Mouse (Mus musculus): ENCODE measurements around the gene Bcr. TPM values are rescaled to one million over a fixed set of nuclear protein-coding genes. Genes with fewer than 3 reads are reported as not detected.

Bcr gene
- total and polyA plus RNA-seq, 2 experiments: 7.5 to 14.7 TPM

DNA sequence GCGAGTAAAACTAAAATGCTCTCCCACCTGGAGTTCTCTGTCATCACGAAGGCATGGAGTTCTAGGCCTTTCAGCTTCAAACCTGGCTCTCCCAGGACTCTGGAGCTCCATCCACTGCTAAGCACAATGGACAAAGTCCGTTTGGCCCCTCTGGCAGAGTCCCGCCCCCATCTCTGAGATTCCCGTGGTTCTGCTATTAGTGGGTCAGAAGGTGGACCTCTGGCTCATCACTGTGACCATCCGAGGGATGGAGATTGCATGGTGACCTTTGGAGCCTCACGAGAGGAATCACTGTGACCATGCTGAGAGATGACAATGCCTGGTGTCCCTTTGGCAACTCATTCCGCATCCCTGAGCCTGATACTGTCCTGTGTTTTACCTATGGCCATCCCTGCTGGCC, 7.5 kb upstream of the Bcr start:
- no peaks in the 10 kb centered on the region for H3K27me3 ChIP-seq (ENCODE audit: control insufficient read depth, insufficient read depth, low read length)
- H3K27ac ChIP-seq (replicated peaks; ENCODE audit: insufficient read depth, low read depth, low read length): peak overlapping the region; percentile 84
- TF ChIP-seq CTCF (IDR thresholded peaks at IDR 0.05; ENCODE audit: low read depth, low read length): no peak
- H3K9ac ChIP-seq (ENCODE audit: low read depth, low read length): peak overlapping the region; percentile 72
- DNase-seq (ENCODE audit: extremely low read depth, low read depth, low spot score): peak; percentile 99
- WGBS: 27% methylated on average over 8 of the region's 8 CpGs
- H3K4me1 ChIP-seq (ENCODE audit: control insufficient read depth, insufficient read depth, low read length): peaks cover 34% of the 10 kb centered on the region
- H3K4me3 ChIP-seq (ENCODE audit: insufficient read depth, low read depth, low read length): peak overlapping the region; percentile 29
- H3K79me2 ChIP-seq (ENCODE audit: control insufficient read depth, insufficient read depth, low read length): peaks cover 7% of the 10 kb centered on the region; the same call in 1 of the 2 replicates
- no peaks in the 10 kb centered on the region for H3K36me3 ChIP-seq (ENCODE audit: control insufficient read depth, insufficient read depth, low read length)

DNA sequence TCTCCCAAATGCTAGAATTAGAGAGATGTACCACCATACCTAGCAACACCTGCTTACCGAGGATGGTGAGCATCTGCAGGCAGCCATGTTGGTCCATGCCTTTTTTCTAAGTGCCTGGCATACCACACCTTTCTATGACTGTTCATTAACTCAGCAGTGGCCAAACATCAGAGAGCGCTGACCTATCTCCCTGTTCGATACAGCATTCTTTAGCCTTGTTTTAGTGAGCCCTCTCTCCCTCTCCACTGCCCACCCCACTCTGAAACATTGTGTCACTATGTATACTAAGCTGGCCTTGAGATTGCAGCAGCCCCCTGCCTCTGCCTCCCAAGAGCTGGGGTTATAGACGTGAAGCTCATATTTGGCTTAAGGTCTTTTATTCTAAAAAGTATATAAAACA, 6.7 kb upstream of the Bcr start:
- Histone ChIP-seq H3K36me3 (ENCODE audit: control insufficient read depth, insufficient read depth, low read length) (no peaks in the 10 kb centered on the region), H3K79me2 (ENCODE audit: control insufficient read depth, insufficient read depth, low read length) (peaks cover 7% of the 10 kb centered on the region; the same call in 1 of the 2 replicates), H3K9ac (ENCODE audit: low read depth, low read length) (peak overlapping the region; percentile 40), H3K27me3 (ENCODE audit: control insufficient read depth, insufficient read depth, low read length) (no peaks in the 10 kb centered on the region), H3K4me3 (ENCODE audit: insufficient read depth, low read depth, low read length) (no peak overlapping the region), H3K27ac (replicated peaks; ENCODE audit: insufficient read depth, low read depth, low read length) (peak overlapping the region; percentile 84), H3K4me1 (ENCODE audit: control insufficient read depth, insufficient read depth, low read length) (peaks cover 34% of the 10 kb centered on the region)
- 18% methylated on average over 4 of the region's 4 CpGs for WGBS
- TF ChIP-seq POLR2A (IDR thresholded peaks at IDR 0.05; ENCODE audit: extremely low read depth, insufficient read depth, low read length) (no peak), CTCF (IDR thresholded peaks at IDR 0.05; ENCODE audit: low read depth, low read length) (no peak)
- DNase-seq (ENCODE audit: extremely low read depth, low read depth, low spot score): peak; percentile 91

DNA sequence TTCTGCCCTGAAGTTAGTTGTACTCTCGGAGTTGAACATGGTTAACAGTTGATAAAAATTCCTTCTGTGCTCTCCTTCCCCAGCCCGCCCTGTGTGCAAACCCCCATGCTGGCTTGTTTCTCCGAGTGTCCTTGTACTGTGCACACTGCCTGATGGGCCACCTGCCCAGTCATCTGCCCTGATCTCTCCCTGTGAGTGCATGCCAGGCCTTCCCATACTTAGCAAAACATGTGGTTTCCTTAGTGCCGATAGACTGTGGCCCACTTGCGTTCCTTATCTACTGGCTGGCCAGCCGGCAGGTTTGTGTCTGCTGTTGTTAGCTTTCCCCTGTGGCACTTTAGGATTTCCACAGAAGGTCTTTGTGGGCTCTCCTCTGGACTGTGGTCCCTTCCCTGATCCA, 6.3 kb upstream of the Bcr start:
- Histone ChIP-seq H3K79me2 (ENCODE audit: control insufficient read depth, insufficient read depth, low read length) (peaks cover 7% of the 10 kb centered on the region; the same call in 1 of the 2 replicates), H3K9ac (ENCODE audit: low read depth, low read length) (0 out of 2 replicates have a peak overlapping the region, but pooled peaks have one; percentile 7), H3K36me3 (ENCODE audit: control insufficient read depth, insufficient read depth, low read length) (no peaks in the 10 kb centered on the region), H3K4me1 (ENCODE audit: control insufficient read depth, insufficient read depth, low read length) (peaks cover 36% of the 10 kb centered on the region), H3K27ac (replicated peaks; ENCODE audit: insufficient read depth, low read depth, low read length) (peak overlapping the region; percentile 84), H3K27me3 (ENCODE audit: control insufficient read depth, insufficient read depth, low read length) (no peaks in the 10 kb centered on the region), H3K4me3 (ENCODE audit: insufficient read depth, low read depth, low read length) (no peak overlapping the region)
- TF ChIP-seq POLR2A (IDR thresholded peaks at IDR 0.05; ENCODE audit: extremely low read depth, insufficient read depth, low read length): no peak
- no peak for TF ChIP-seq CTCF (IDR thresholded peaks at IDR 0.05; ENCODE audit: low read depth, low read length)
- 10% methylated on average over 6 of the region's 6 CpGs for WGBS
- DNase-seq (ENCODE audit: extremely low read depth, low read depth, low spot score): peak; percentile 94

DNA sequence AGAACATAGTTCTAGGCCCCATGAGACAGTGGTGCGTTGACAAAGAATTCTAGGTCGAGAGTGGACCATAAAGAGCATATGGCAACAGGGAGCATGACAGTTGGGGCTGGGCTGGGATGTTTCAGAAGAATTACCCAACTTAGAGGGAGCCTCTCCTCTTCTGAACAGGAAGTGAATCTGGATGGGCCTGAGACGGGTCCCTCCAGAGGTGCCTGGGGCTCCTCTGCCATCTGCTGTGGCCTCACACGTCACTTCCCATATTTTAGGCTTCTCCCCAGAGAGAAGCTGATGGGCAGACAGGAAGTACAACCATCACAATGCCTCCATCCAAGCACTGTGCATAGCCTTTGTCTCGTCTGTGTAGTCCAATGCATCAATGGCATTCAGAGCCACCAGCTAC, 4.7 kb upstream of the Bcr start:
- 86% methylated on average over 5 of the region's 5 CpGs for WGBS
- peaks cover 7% of the 10 kb centered on the region; the same call in 1 of the 2 replicates for H3K79me2 ChIP-seq (ENCODE audit: control insufficient read depth, insufficient read depth, low read length)
- no peaks in the 10 kb centered on the region for H3K36me3 ChIP-seq (ENCODE audit: control insufficient read depth, insufficient read depth, low read length)
- peaks cover 40% of the 10 kb centered on the region for H3K4me1 ChIP-seq (ENCODE audit: control insufficient read depth, insufficient read depth, low read length)
- H3K4me3 ChIP-seq (ENCODE audit: insufficient read depth, low read depth, low read length): no peak overlapping the region
- peak overlapping the region; percentile 55 for H3K27ac ChIP-seq (replicated peaks; ENCODE audit: insufficient read depth, low read depth, low read length)
- no peaks in the 10 kb centered on the region for H3K27me3 ChIP-seq (ENCODE audit: control insufficient read depth, insufficient read depth, low read length)
- no peak for DNase-seq (ENCODE audit: extremely low read depth, low read depth, low spot score)
- TF ChIP-seq CTCF (IDR thresholded peaks at IDR 0.05; ENCODE audit: low read depth, low read length) (no peak), POLR2A (IDR thresholded peaks at IDR 0.05; ENCODE audit: extremely low read depth, insufficient read depth, low read length) (no peak)
- H3K9ac ChIP-seq (ENCODE audit: low read depth, low read length): no peak overlapping the region

DNA sequence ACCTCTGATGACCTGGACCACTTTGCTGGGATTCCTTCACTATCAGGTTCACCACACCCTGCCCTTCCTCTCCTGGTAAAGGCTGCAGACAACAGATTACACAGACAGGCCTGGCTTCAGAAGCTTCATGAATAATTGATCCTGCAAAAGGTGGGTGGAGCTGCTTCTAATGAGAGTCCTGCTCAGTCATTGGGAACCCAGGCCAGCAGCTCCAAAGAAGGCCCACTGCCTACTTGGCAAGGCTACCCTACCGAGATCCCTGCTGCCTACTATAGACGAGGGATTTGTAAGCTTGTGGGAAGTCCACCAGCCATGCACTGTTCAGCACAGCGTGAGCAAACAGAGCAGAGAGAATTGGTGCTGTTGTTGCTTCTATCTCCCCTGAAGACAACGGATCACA, 4.1 kb upstream of the Bcr start:
- TF ChIP-seq CTCF (IDR thresholded peaks at IDR 0.05; ENCODE audit: low read depth, low read length) (no peak), POLR2A (IDR thresholded peaks at IDR 0.05; ENCODE audit: extremely low read depth, insufficient read depth, low read length) (no peak)
- peak overlapping the region; percentile 55 for H3K27ac ChIP-seq (replicated peaks; ENCODE audit: insufficient read depth, low read depth, low read length)
- no peaks in the 10 kb centered on the region for H3K27me3 ChIP-seq (ENCODE audit: control insufficient read depth, insufficient read depth, low read length)
- H3K4me1 ChIP-seq (ENCODE audit: control insufficient read depth, insufficient read depth, low read length): peaks cover 35% of the 10 kb centered on the region
- peak; percentile 88 for DNase-seq (ENCODE audit: extremely low read depth, low read depth, low spot score)
- no peaks in the 10 kb centered on the region for H3K36me3 ChIP-seq (ENCODE audit: control insufficient read depth, insufficient read depth, low read length)
- no peak overlapping the region for H3K9ac ChIP-seq (ENCODE audit: low read depth, low read length)
- no peak overlapping the region for H3K4me3 ChIP-seq (ENCODE audit: insufficient read depth, low read depth, low read length)
- WGBS: 17% methylated on average over 4 of the region's 4 CpGs
- peaks cover 13% of the 10 kb centered on the region; the same call in 1 of the 2 replicates for H3K79me2 ChIP-seq (ENCODE audit: control insufficient read depth, insufficient read depth, low read length)

DNA sequence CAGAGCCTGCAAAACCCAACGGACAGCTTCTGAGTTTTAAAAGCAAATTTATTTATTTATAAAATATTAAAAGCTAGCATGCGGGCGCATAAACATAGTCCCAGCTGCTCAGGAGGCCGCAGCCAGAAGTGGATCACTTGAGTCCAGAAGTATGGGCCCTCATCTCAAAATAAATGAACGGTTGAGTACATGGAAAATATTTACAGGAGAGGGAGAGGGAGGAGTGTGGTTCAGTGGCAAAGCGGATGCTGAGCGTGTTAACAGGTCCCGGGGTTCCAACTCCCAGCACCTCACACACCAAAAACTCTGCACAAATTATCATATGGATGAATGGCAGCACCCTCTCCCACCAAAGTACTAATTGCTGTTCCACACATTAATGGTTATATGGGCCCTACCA, 2.1 kb upstream of the Bcr start:
- H3K27ac ChIP-seq (replicated peaks; ENCODE audit: insufficient read depth, low read depth, low read length): no peak overlapping the region
- no peak for DNase-seq (ENCODE audit: extremely low read depth, low read depth, low spot score)
- 59% methylated on average over 8 of the region's 8 CpGs for whole genome bisulfite sequencing
- H3K4me1 ChIP-seq (ENCODE audit: control insufficient read depth, insufficient read depth, low read length): peaks cover 43% of the 10 kb centered on the region
- no peaks in the 10 kb centered on the region for H3K36me3 ChIP-seq (ENCODE audit: control insufficient read depth, insufficient read depth, low read length)
- H3K4me3 ChIP-seq (ENCODE audit: insufficient read depth, low read depth, low read length): no peak overlapping the region
- H3K27me3 ChIP-seq (ENCODE audit: control insufficient read depth, insufficient read depth, low read length): no peaks in the 10 kb centered on the region
- H3K79me2 ChIP-seq (ENCODE audit: control insufficient read depth, insufficient read depth, low read length): peaks cover 15% of the 10 kb centered on the region; the same call in 1 of the 2 replicates
- H3K9ac ChIP-seq (ENCODE audit: low read depth, low read length): no peak overlapping the region
- TF ChIP-seq CTCF (IDR thresholded peaks at IDR 0.05; ENCODE audit: low read depth, low read length) (no peak), POLR2A (IDR thresholded peaks at IDR 0.05; ENCODE audit: extremely low read depth, insufficient read depth, low read length) (no peak)

Data from liver, adult 2 months (tissue).